ENCODE assay signal across 11 mouse cellular contexts in the genomic region with DNA sequence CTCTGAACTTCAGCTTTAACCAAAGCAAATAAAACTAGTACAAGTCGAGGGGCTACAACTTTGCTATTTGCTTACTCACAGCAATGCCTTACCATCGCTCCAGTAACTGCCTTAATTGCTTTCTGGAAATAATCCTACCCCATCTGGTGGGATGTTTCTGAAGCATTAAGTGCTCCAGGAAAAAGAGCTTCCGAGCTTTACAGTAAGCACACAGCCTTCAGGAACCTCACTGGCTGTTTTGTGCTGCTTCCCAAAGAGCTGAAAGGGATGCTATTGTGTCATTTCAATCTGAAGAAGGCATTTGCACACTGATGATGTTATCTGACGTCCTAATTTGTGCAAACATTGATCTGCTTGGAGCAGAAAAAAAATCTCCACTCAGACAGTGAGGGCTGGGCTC.
"Had no signal": no experiment of that assay in that cellular context is flagged by ENCODE, and none has a peak within 500 bp of the region (broad histone marks: within the 10 kb centered on the region; RNA-seq: fewer than 3 reads in every experiment).

No protein-coding gene starts in this region.

- H3K9me3 ChIP-seq: limb, embryonic 13.5 days; midbrain, embryonic 10.5 days; neural tube, embryonic 13.5 days had no signal

- H3K4me3 ChIP-seq: limb, embryonic 13.5 days; midbrain, embryonic 10.5 days; neural tube, embryonic 13.5 days had no signal

- H3K27ac ChIP-seq: limb, embryonic 13.5 days; liver, embryonic 14.5 days; midbrain, embryonic 10.5 days; neural tube, embryonic 13.5 days; stomach, postnatal 0 days had no signal

- H3K9ac ChIP-seq: limb, embryonic 13.5 days; liver, embryonic 14.5 days; neural tube, embryonic 13.5 days had no signal

- H3K4me2 ChIP-seq: limb, embryonic 13.5 days; neural tube, embryonic 13.5 days had no signal

- DNase-seq: kidney, postnatal 10 days; left cerebral cortex, postnatal 4 days; lung, adult 18-20 months; lung, postnatal 36 days; midbrain, embryonic 14.5 days; thymus, postnatal 4 days had no signal

- H3K4me1 ChIP-seq: limb, embryonic 13.5 days; midbrain, embryonic 10.5 days; neural tube, embryonic 13.5 days had no signal

- H3K27me3 ChIP-seq: limb, embryonic 13.5 days; neural tube, embryonic 13.5 days had no signal

- H3K36me3 ChIP-seq: limb, embryonic 13.5 days; midbrain, embryonic 10.5 days; neural tube, embryonic 13.5 days had no signal
